Mouse (Mus musculus): ENCODE results near the gene Tas2r107.

- TF ChIP-seq CTCF (IDR thresholded peaks at IDR 0.05; ENCODE audit: low read depth, low read length) (no peak), POLR2A (IDR thresholded peaks at IDR 0.05; ENCODE audit: extremely low read depth, insufficient read depth, low read length) (no peak)
Measured at GRCm38 (mm10) chr6:131660049-131660448, at the start of gene Tas2r107.
